Mouse (Mus musculus) lung, postnatal 0 days (tissue): ENCODE results near the gene Arl4c.

Experiments
- CTCF ChIP-seq: IDR thresholded peaks from 2 replicates; pipeline ENCODE4 v1.5.1; 2016; ENCODE audit warnings: antibody characterized with exemption, mild to moderate bottlenecking
- EP300 ChIP-seq: IDR thresholded peaks from 2 replicates; pipeline ENCODE4 v1.6.1; 2016; ENCODE audit warnings: antibody characterized with exemption, mild to moderate bottlenecking, control low read depth

- TF ChIP-seq CTCF, result no peak
- TF ChIP-seq EP300, result no peak
Measured at GRCm38 (mm10) chr1:88668846-88669810, 32.9 kb downstream of the Arl4c start.
